Mouse (Mus musculus): ENCODE measurements around the gene Golph3.

The Golph3 gene

GRCm38 (mm10) chr15:12321091-12321787, at the start of gene Golph3:
Golph3 (plus strand) TSS chr15:12321450.
- peak; percentile 98 for DNase-seq

GRCm38 (mm10) chr15:12273325-12274052, 47.8 kb upstream of the Golph3 start:
- peak; percentile 19 to 20 for DNase-seq

GRCm38 (mm10) chr15:12274053-12274769, 47.0 kb upstream of the Golph3 start:
- DNase-seq, result no peak

GRCm38 (mm10) chr15:12275091-12275623, 46.1 kb upstream of the Golph3 start:
- no peak for DNase-seq

GRCm38 (mm10) chr15:12279816-12280215, 41.4 kb upstream of the Golph3 start:
- DNase-seq, result no peak

- no peak for DNase-seq
Measured at GRCm38 (mm10) chr15:12284794-12285534, 36.3 kb upstream of the Golph3 start.

- no peak for DNase-seq
Measured at GRCm38 (mm10) chr15:12285535-12285809, 35.8 kb upstream of the Golph3 start.

GRCm38 (mm10) chr15:12290330-12290729, 30.9 kb upstream of the Golph3 start:
- no peak for DNase-seq

GRCm38 (mm10) chr15:12291757-12292156, 29.5 kb upstream of the Golph3 start:
- peak in 1 of 2 experiments; percentile 22 for DNase-seq

- DNase-seq, result no peak
Measured at GRCm38 (mm10) chr15:12296228-12296627, 25.0 kb upstream of the Golph3 start.

GRCm38 (mm10) chr15:12298231-12298737, 23.0 kb upstream of the Golph3 start:
- DNase-seq, result no peak

GRCm38 (mm10) chr15:12301771-12302170, 19.5 kb upstream of the Golph3 start:
- no peak for DNase-seq

GRCm38 (mm10) chr15:12306188-12307071, 14.8 kb upstream of the Golph3 start:
- DNase-seq, result no peak

- no peak for DNase-seq
Measured at GRCm38 (mm10) chr15:12307114-12307513, 14.1 kb upstream of the Golph3 start.

GRCm38 (mm10) chr15:12308539-12308938, 12.7 kb upstream of the Golph3 start:
- DNase-seq, result no peak

- no peak for DNase-seq
Measured at GRCm38 (mm10) chr15:12310676-12311075, 10.6 kb upstream of the Golph3 start.

- DNase-seq, result no peak
Measured at GRCm38 (mm10) chr15:12311465-12311864, 9.8 kb upstream of the Golph3 start.

- no peak for DNase-seq
Measured at GRCm38 (mm10) chr15:12313255-12313654, 8.0 kb upstream of the Golph3 start.

- no peak for DNase-seq
Measured at GRCm38 (mm10) chr15:12314584-12314983, 6.7 kb upstream of the Golph3 start.

GRCm38 (mm10) chr15:12315996-12316395, 5.3 kb upstream of the Golph3 start:
- no peak for DNase-seq

- no peak for DNase-seq
Measured at GRCm38 (mm10) chr15:12317290-12317689, 4.0 kb upstream of the Golph3 start.

GRCm38 (mm10) chr15:12318451-12318850, 2.8 kb upstream of the Golph3 start:
- DNase-seq, result no peak
